Mouse (Mus musculus): Measurements from ENCODE around the gene Sipa1l2. TPM values are rescaled to one million over a fixed set of nuclear protein-coding genes. Genes with fewer than 3 reads are reported as not detected.

Gene Sipa1l2
- polyA plus RNA-seq, 1 experiment: 10.3 TPM

DNA sequence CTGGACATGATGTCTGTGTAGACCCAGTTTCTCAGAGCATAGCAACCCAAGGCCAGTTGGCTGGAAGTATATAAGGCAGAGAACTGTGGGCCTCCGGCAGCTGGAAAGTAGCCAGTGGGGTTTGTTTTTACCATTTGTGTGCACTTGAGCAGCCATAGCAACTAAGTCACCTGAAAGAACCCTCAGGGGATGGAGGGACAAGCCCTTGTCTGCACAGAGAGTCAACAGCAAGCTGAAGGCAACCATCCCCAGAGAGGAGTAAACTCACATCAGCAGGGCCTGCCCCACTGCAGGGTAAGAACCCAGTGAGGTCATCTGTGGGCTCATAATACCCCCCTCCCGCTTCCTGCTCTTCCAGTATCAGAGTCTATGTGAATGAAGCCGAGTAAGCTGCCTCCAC is 14.7 kb upstream of the Sipa1l2 start:
- no peak overlapping the region for H3K27ac ChIP-seq (ENCODE audit: insufficient read depth, low read length)
- TF ChIP-seq CTCF (IDR thresholded peaks at IDR 0.05; ENCODE audit: borderline replicate concordance, insufficient read depth, low read length): no peak
- no peak for TF ChIP-seq POLR2A (IDR thresholded peaks at IDR 0.05; ENCODE audit: low read depth, low read length)
- no peaks in the 10 kb centered on the region; the same call in 1 of the 2 replicates for H3K4me1 ChIP-seq (ENCODE audit: control insufficient read depth, insufficient read depth, low read length)
- H3K4me3 ChIP-seq (ENCODE audit: insufficient read depth, low read length): no peak overlapping the region

DNA sequence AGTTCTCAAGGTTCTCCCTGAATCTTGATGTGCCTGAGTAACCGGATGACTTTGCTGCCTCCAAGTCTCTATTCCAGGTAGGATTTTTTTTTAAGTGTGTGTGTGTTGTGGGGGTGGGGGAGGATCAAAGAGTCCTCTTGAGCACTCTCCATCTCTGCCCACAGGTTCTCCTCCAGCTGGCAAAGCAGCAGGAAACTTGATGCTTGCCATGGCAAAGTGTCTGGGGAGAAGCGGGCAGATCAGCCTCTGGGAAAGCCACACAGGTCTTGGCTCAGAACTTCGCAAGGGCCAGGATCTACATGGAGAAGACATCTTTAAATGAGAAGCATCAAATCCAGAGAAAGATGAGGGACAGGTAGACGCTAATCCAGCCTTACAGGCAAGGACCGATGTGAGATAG is 10.8 kb upstream of the Sipa1l2 start:
- no peak overlapping the region for H3K4me3 ChIP-seq (ENCODE audit: insufficient read depth, low read length)
- TF ChIP-seq CTCF (IDR thresholded peaks at IDR 0.05; ENCODE audit: borderline replicate concordance, insufficient read depth, low read length) (no peak), POLR2A (IDR thresholded peaks at IDR 0.05; ENCODE audit: low read depth, low read length) (no peak)

DNA sequence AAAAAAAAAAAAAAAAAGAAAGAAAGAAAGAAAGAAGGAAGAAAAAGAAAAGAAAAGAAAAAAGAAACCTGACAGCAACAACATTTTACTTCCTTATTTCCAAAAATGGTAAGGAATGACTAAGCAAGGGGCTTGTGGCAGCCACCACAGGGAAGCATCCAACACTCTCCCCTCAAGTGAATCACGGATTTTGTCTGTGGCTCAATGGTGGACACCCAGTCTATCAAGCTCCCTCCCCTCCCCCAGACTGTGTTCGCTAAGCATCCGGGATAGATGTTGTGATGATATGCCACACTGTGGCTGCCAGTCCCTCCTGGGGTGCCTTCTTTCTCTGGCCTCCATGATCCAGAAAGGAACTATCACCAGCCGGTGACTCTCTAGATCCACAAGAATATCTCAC is 6.5 kb upstream of the Sipa1l2 start:
- Histone ChIP-seq H3K4me1 (ENCODE audit: control insufficient read depth, insufficient read depth, low read length) (no peaks in the 10 kb centered on the region), H3K4me3 (ENCODE audit: insufficient read depth, low read length) (no peak overlapping the region)
- TF ChIP-seq POLR2A (IDR thresholded peaks at IDR 0.05; ENCODE audit: low read depth, low read length): no peak
- TF ChIP-seq CTCF (IDR thresholded peaks at IDR 0.05; ENCODE audit: borderline replicate concordance, insufficient read depth, low read length): no peak

More for the DNA sequence above, 10.8 kb upstream of the Sipa1l2 start:
- H3K27ac ChIP-seq (ENCODE audit: insufficient read depth, low read length): no peak overlapping the region
- no peaks in the 10 kb centered on the region for H3K4me1 ChIP-seq (ENCODE audit: control insufficient read depth, insufficient read depth, low read length)

DNA sequence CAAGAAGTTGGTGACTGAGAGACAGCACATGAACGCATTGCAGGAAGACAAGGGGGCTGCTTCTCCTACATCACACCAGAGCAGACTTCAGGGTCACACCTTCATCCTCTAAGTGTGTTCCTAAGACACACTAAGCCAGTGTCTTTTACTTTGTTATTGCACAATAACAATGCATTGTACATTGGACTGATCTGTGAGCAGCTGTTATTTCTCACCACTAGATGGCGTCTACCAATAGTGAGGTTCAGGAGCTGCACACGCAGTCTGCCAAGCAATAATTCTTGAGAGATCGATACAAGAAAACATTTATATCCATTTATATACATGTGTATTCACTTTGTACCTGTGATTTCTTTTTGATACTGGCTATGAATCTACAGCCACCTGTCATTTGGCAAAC is 4.7 kb upstream of the Sipa1l2 start:
- H3K4me3 ChIP-seq (ENCODE audit: insufficient read depth, low read length): no peak overlapping the region
- TF ChIP-seq CTCF (IDR thresholded peaks at IDR 0.05; ENCODE audit: borderline replicate concordance, insufficient read depth, low read length) (peak; percentile 29; the same call in 1 of the 2 replicates), POLR2A (IDR thresholded peaks at IDR 0.05; ENCODE audit: low read depth, low read length) (no peak)
- no peak overlapping the region for H3K27ac ChIP-seq (ENCODE audit: insufficient read depth, low read length)
- no peaks in the 10 kb centered on the region for H3K4me1 ChIP-seq (ENCODE audit: control insufficient read depth, insufficient read depth, low read length)

More for the DNA sequence above, 6.5 kb upstream of the Sipa1l2 start:
- no peak overlapping the region for H3K27ac ChIP-seq (ENCODE audit: insufficient read depth, low read length)

DNA sequence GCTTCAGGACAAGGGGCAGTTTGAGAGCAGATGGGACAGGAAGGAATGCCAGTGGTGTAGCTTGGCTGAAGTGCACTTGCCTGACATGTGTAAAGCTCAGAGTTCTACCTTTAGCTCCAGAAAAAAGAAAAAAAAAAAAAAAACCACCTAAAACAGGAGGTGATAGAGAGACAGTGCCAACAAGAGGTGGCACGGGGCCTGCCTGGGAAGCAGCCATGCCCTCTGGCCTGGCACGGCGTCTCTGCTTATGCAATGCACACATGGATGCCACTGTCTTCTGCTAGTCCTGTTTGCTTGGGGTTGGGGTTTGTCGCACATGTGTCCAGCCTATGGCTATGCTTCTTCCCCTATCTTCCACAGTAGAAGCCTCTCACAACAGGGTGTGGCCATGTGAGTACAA is 2.6 kb upstream of the Sipa1l2 start:
- Histone ChIP-seq H3K4me3 (ENCODE audit: insufficient read depth, low read length) (no peak overlapping the region), H3K27ac (ENCODE audit: insufficient read depth, low read length) (no peak overlapping the region), H3K4me1 (ENCODE audit: control insufficient read depth, insufficient read depth, low read length) (no peaks in the 10 kb centered on the region)
- no peak for TF ChIP-seq POLR2A (IDR thresholded peaks at IDR 0.05; ENCODE audit: low read depth, low read length)
- no peak for TF ChIP-seq CTCF (IDR thresholded peaks at IDR 0.05; ENCODE audit: borderline replicate concordance, insufficient read depth, low read length)

DNA sequence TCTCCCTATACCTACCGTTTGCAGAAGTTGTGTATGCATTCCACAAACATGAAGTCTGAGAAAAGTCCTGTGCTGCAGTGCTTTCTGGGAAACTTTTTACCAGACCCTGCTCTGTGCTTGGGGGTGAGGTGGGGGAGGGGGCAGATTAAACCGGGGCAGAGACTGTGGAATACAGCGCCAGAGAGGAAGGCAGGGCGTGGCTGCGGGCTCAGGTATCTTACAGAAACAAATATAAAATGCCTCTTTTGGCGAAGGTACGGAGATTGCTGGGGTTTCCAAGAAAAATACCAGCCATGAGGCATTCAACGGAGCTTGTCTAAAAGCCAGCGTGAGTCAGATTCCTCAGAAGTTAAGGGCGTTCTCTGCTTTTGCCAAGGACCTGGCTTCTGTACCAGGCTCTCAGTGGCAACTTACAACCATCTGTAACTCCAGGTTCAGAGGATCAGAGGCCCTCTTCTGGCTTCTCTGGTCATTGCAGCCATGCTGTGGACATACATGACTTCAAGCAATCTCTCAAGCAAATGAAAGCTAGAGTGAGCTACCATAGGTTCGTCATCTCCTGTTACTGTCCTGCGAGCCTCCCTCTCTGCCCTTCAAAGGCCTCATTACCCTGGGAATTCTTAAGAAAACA is 1.3 kb upstream of the Sipa1l2 start:
- no peak overlapping the region for H3K27ac ChIP-seq (ENCODE audit: insufficient read depth, low read length)
- H3K4me3 ChIP-seq (ENCODE audit: insufficient read depth, low read length): no peak overlapping the region
- no peak for TF ChIP-seq POLR2A (IDR thresholded peaks at IDR 0.05; ENCODE audit: low read depth, low read length)
- TF ChIP-seq CTCF (IDR thresholded peaks at IDR 0.05; ENCODE audit: borderline replicate concordance, insufficient read depth, low read length): no peak
- H3K4me1 ChIP-seq (ENCODE audit: control insufficient read depth, insufficient read depth, low read length): no peaks in the 10 kb centered on the region

DNA sequence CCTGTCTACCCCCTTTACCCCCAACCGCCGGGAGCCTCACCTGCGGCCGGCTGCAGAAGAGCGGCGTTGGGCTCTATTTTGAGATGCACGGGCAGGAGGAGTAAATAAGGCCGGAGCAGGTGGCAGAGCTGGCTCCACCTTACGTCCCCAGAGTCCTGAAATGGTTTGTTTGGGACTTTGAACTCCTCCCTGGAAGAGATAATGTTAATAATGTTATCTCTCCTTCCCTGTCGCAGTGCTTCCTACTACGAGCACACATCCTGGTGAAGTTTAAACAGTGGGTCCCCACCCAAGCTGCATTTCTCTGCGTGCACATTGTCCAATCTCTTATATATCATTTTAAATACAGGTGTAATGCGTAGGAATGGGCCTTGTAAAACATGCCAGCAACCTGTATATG is 781 bp upstream of the Sipa1l2 start:
- H3K27ac ChIP-seq (ENCODE audit: insufficient read depth, low read length): no peak overlapping the region
- TF ChIP-seq POLR2A (IDR thresholded peaks at IDR 0.05; ENCODE audit: low read depth, low read length): no peak
- TF ChIP-seq CTCF (IDR thresholded peaks at IDR 0.05; ENCODE audit: borderline replicate concordance, insufficient read depth, low read length): no peak
- H3K4me1 ChIP-seq (ENCODE audit: control insufficient read depth, insufficient read depth, low read length): no peaks in the 10 kb centered on the region
- peak overlapping the region; percentile 44 for H3K4me3 ChIP-seq (ENCODE audit: insufficient read depth, low read length)

DNA sequence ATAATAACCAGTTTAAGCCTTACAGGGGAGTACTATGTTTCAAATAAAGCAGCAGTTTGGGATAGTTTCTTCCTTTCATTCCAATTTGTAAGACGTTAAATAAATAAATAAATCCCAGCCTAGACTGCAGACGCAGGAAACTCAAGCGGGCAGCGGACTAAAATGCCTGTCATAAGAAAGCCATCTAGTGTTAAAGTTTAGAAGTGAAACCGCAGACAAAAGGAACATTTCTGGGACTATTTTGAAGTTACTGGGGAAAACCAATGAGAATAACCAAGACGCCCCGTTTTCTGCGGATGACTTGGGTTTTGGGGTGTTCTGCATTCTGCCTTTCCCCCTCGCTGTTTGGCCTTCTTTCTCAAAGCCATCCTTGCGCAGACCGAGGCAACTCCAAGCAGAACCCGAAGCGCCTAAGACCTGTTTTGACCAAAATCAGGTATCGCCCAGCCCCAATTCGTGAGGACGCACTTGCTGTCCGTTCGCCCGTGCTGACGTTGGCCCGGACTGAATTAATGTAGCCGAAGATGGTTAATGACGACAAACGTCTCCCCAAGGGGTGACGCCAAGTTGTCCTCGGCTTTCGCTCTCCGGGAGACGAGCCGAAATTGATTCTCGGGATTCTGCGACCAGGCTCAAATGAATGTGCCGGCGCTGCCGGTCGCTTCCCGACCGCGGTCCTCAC is 616 bp downstream of the Sipa1l2 start:
- Histone ChIP-seq H3K27ac (ENCODE audit: insufficient read depth, low read length) (peak overlapping the region; percentile 7; the same call in 1 of the 2 replicates), H3K4me1 (ENCODE audit: control insufficient read depth, insufficient read depth, low read length) (no peaks in the 10 kb centered on the region), H3K4me3 (ENCODE audit: insufficient read depth, low read length) (peak overlapping the region; percentile 81)
- TF ChIP-seq CTCF (IDR thresholded peaks at IDR 0.05; ENCODE audit: borderline replicate concordance, insufficient read depth, low read length): no peak
- no peak for TF ChIP-seq POLR2A (IDR thresholded peaks at IDR 0.05; ENCODE audit: low read depth, low read length)

DNA sequence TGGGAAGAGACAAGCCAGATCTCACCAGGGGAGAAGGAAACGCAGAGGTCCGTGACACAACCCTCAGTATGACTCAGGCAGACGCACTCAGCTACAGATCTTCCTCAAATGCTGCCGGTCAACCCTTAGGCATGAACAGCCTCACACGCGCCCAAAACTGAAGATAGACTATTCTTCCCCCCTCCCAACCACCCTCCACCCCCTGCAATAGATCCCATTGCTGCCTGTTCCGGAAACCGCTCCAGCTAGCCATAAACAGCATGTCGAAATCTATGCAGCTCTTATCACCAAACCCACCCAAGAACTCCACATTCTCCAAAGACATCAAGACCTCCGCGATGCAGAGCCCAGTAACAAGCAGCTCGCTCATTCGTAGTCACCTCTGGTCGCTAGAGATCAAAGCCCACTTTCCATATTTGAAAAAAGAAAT is 1.2 kb downstream of the Sipa1l2 start:
- H3K27ac ChIP-seq (ENCODE audit: insufficient read depth, low read length): peak overlapping the region; percentile 7; the same call in 1 of the 2 replicates
- H3K4me3 ChIP-seq (ENCODE audit: insufficient read depth, low read length): peak overlapping the region; percentile 81
- no peaks in the 10 kb centered on the region for H3K4me1 ChIP-seq (ENCODE audit: control insufficient read depth, insufficient read depth, low read length)
- TF ChIP-seq POLR2A (IDR thresholded peaks at IDR 0.05; ENCODE audit: low read depth, low read length) (no peak), CTCF (IDR thresholded peaks at IDR 0.05; ENCODE audit: borderline replicate concordance, insufficient read depth, low read length) (no peak)

DNA sequence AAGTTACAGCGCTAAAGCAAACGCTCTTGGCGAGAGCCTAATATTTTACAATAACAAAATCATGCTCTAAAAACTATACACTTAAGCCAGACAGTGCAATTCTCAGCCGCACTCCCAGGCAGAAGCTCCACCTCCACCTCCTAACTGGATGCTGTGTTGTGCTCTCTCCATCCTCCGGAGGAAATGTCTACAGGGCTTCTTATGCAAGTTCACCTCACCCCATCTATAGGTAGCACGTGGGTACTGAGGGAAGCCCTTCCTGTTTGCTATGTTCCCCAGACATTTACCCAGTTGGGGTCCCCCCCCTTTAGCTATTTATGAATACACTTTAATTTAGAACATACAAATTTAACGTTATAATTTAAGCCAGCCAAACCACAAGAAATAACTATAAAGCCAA is 2.0 kb downstream of the Sipa1l2 start:
- TF ChIP-seq CTCF (IDR thresholded peaks at IDR 0.05; ENCODE audit: borderline replicate concordance, insufficient read depth, low read length): no peak
- H3K27ac ChIP-seq (ENCODE audit: insufficient read depth, low read length): no peak overlapping the region
- H3K4me3 ChIP-seq (ENCODE audit: insufficient read depth, low read length): peak overlapping the region; percentile 81; the same call in 1 of the 2 replicates
- H3K4me1 ChIP-seq (ENCODE audit: control insufficient read depth, insufficient read depth, low read length): no peaks in the 10 kb centered on the region

Measured in embryonic fibroblast, embryonic 13.5 days (primary cell).